ENCODE assay signal across 13 mouse cellular contexts in the genomic region with DNA sequence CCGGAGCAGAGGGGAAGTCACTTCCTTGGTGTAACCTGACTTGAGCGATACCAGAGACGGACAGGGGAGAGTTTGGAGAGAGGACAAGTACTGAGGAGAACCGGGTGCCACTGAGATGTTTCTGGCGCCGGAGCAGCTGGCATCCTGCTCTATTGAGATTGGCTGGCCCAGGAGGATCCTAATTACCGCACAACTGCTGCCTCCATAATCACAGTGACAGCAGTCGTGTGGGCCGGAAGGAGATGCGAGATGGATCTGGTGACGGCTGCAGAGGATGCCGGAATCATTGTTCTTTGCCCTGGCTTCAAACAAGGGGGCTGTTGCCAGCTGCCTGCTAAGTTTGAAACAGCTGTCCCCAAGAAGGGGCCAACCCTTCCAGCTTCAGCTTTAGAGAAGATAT.
A peak's percentile ranks its signal among the peaks of the same experiment; 100 is the strongest.
DNase-seq lines count a peak whose midpoint lies in the region; ATAC-seq and TF ChIP-seq lines count a peak whose summit lies in the region.
"Had no signal": no experiment of that assay in that cellular context is flagged by ENCODE, and none has a peak within 500 bp of the region (broad histone marks: within the 10 kb centered on the region; RNA-seq: fewer than 3 reads in every experiment).

No protein-coding gene starts in this region.

- no peak for TF ChIP-seq CTCF in lung, adult 2 months (IDR thresholded peaks at IDR 0.05; ENCODE audit: insufficient read depth, low read length)

- H3K36me3 ChIP-seq in heart, embryonic 11.5 days (ENCODE audit: control insufficient read depth, insufficient read depth, low read length) = no peaks in the 10 kb centered on the region
- H3K36me3 ChIP-seq: liver, embryonic 15.5 days had no signal

- ATAC-seq in heart, embryonic 11.5 days (replicated peaks; ENCODE audit: insufficient number of reproducible peaks, low FRiP score, low TSS enrichment) = no peak

- intact Hi-C loops in heart, postnatal 14 days (cut with DNase I) = no loop called here

- no peaks in the 10 kb centered on the region for H3K27me3 ChIP-seq in heart, embryonic 11.5 days (ENCODE audit: control insufficient read depth, insufficient read depth, low read length)
- H3K27me3 ChIP-seq: liver, embryonic 15.5 days had no signal

- H3K4me1 ChIP-seq in heart, embryonic 11.5 days (ENCODE audit: control insufficient read depth, insufficient read depth, low read length) = no peaks in the 10 kb centered on the region
- H3K4me1 ChIP-seq in lung, adult 2 months (ENCODE audit: control insufficient read depth, insufficient read depth, low read length) = no peaks in the 10 kb centered on the region
- H3K4me1 ChIP-seq: liver, embryonic 15.5 days had no signal

- no peak overlapping the region for H3K9ac ChIP-seq in heart, embryonic 11.5 days (ENCODE audit: low read depth, low read length)
- H3K9ac ChIP-seq: liver, embryonic 15.5 days had no signal

- TF ChIP-seq POLR2A in lung, adult 2 months (IDR thresholded peaks at IDR 0.05; ENCODE audit: borderline replicate concordance, extremely low read depth, low read depth, low read length) = no peak

- no peak overlapping the region for H3K4me3 ChIP-seq in heart, embryonic 11.5 days (ENCODE audit: low read depth, low read length)
- no peak overlapping the region for H3K4me3 ChIP-seq in lung, adult 2 months (replicated peaks; ENCODE audit: extremely low read depth, low read depth, low read length)
- H3K4me3 ChIP-seq: liver, embryonic 15.5 days had no signal

- 74% methylated on average over 12 of the region's 12 CpGs for WGBS in heart, embryonic 11.5 days (ENCODE audit: insufficient replicate concordance)
- WGBS in lung, adult 2 months = 73% methylated on average over 12 of the region's 12 CpGs

- DNase-seq in cerebellum, postnatal 10 days = peak; percentile 83 to 86
- DNase-seq in cerebellum, postnatal 36 days = no peak
- peak; percentile 8 to 38 for DNase-seq in heart, postnatal 14 days
- peak; percentile 42 for DNase-seq in lung, postnatal 10 days
- DNase-seq in lung, adult 2 months = no peak
- peak; percentile 58 for DNase-seq in retina, embryonic 14.5 days (ENCODE audit: low spot score)
- no peak for DNase-seq in natural killer cell, adult 2 months (ENCODE audit: low spot score in 2 of 2)
- DNase-seq: adrenal gland, postnatal 25 days; cerebellum, adult 11 months; embryo, embryonic 11 days; kidney, adult 8-10 months had no signal

- no peak overlapping the region for H3K4me2 ChIP-seq in heart, embryonic 11.5 days
- H3K4me2 ChIP-seq: liver, embryonic 15.5 days had no signal

- no peaks in the 10 kb centered on the region for H3K9me3 ChIP-seq in heart, embryonic 11.5 days (replicated peaks; ENCODE audit: control insufficient read depth, low read length)
- H3K9me3 ChIP-seq: liver, embryonic 15.5 days had no signal

- H3K27ac ChIP-seq in heart, embryonic 11.5 days (ENCODE audit: low read depth, low read length) = no peak overlapping the region
- H3K27ac ChIP-seq: liver, embryonic 15.5 days had no signal

Comparison
In these comparisons a context has a peak if more than half of its experiments do, and no peak if none do; other contexts are left out.
1. DNase-seq: peak in cerebellum, postnatal 10 days (2 of 2), heart, postnatal 14 days (2 of 2), lung, postnatal 10 days (single experiment) and retina, embryonic 14.5 days (single experiment); none in cerebellum, postnatal 36 days (0 of 2), lung, adult 2 months (single experiment) and natural killer cell, adult 2 months (0 of 2).